Mouse (Mus musculus) bone marrow, adult 2 months (tissue): ENCODE measurements around the gene Igfbp2.

ENCODE experiments used
- CTCF ChIP-seq: fragments of 200-500 bp; IDR thresholded peaks from 2 replicates; pipeline ENCODE4 v1.5.1; 2011; ENCODE audit warnings: low read length, control low read depth; ENCODE audit not compliant: control insufficient read depth, insufficient read depth
- POLR2A ChIP-seq: fragments of 200-500 bp; IDR thresholded peaks from 2 replicates; pipeline ENCODE4 v1.6.1; 2011; ENCODE audit warnings: low read depth, mild to moderate bottlenecking, control low read depth, low read length, borderline replicate concordance; ENCODE audit not compliant: control insufficient read depth

DNA sequence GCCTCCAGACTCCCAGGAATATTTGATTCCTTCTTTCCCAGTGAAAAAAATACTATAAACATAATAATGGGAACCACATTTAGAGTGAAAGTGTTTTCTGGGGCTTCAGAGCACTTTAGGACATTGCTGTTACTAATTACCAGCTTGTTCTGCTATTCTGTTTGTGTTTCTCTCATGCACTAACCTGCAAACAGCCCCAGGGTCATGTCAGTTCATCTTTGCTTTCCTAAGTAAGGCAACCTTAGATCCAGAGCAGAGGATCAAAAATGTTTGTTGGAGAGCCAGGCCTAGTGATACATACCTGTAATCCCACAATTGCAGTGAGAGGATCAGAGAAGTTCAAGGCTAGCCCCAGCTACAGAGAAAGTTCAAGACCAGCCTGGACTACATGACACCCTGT lies 32.6 kb upstream of the Igfbp2 start:
- TF ChIP-seq CTCF (no peak), POLR2A (no peak)
